Mouse (Mus musculus) left cerebral cortex, postnatal 14 days (tissue): ENCODE results near the gene Hoxa6. TPM values are rescaled to one million over a fixed set of nuclear protein-coding genes. Genes with fewer than 3 reads are reported as not detected.
A peak's percentile ranks its signal among the peaks of the same experiment; 100 is the strongest.

Experiments used
- DNase-seq, 2 experiments: peaks; one replicate each; pipeline ENCODE4 v3.0.0; 2021 to 2022; ENCODE audit warnings: low spot score in 2 of 2, mixed read lengths in 1 of 2
- intact Hi-C: fragments of 180-260 bp; cut with DNase I; formaldehyde crosslinking; loops from one replicate; pipeline ENCODE4 v1.15.1; 2025
- total RNA-seq, 2 experiments: library from RNA; stranded (reverse); gene quantifications; 2 replicates each; pipeline ENCODE4 v1.2.3; 2021

Gene Hoxa6
- total RNA-seq, 2 experiments from 2014 or later: not detected

GRCm38 (mm10) chr6:52229558-52230416 lies 21.3 kb upstream of the Hoxa6 start:
- no peak for DNase-seq
- intact Hi-C loops: loop anchor here (5.0 to 10.0 kb wide), 2 partner anchors 1047 to 1425 kb away; no protein-coding TSS in a partner anchor

- intact Hi-C loops: loop anchor here (10.0 kb wide), 1 partner anchor 1424 kb away; no protein-coding TSS in a partner anchor
- no peak for DNase-seq
Observed at GRCm38 (mm10) chr6:52228475-52229465, 20.2 kb upstream of the Hoxa6 start.

- no peak for DNase-seq
- intact Hi-C loops: loop anchor here (10.0 kb wide), 1 partner anchor 1423 kb away; no protein-coding TSS in a partner anchor
Observed at GRCm38 (mm10) chr6:52227470-52228222, 19.1 kb upstream of the Hoxa6 start.

GRCm38 (mm10) chr6:52226569-52227257 lies 18.2 kb upstream of the Hoxa6 start:
- DNase-seq: no peak
- intact Hi-C loops: loop anchor here (10.0 kb wide), 1 partner anchor 1422 kb away; no protein-coding TSS in a partner anchor

GRCm38 (mm10) chr6:52225612-52226568 lies 17.4 kb upstream of the Hoxa6 start:
- intact Hi-C loops: loop anchor here (10.0 kb wide), 1 partner anchor 1421 kb away; no protein-coding TSS in a partner anchor
- no peak for DNase-seq

- DNase-seq: no peak
- intact Hi-C loops: loop anchor here (5.0 to 10.0 kb wide), 3 partner anchors 353 to 1420 kb away; no protein-coding TSS in a partner anchor
Observed at GRCm38 (mm10) chr6:52224895-52225611, 16.5 kb upstream of the Hoxa6 start.

- intact Hi-C loops: loop anchor here (5.0 to 10.0 kb wide), 3 partner anchors 352 to 1419 kb away; no protein-coding TSS in a partner anchor
- no peak for DNase-seq
Observed at GRCm38 (mm10) chr6:52223939-52224760, 15.6 kb upstream of the Hoxa6 start.

GRCm38 (mm10) chr6:52222729-52223128 lies 14.2 kb upstream of the Hoxa6 start:
- no peak for DNase-seq
- intact Hi-C loops: loop anchor here (5.0 to 10.0 kb wide), 3 partner anchors 350 to 1418 kb away; no protein-coding TSS in a partner anchor

- no peak for DNase-seq
- intact Hi-C loops: loop anchor here (5.0 to 10.0 kb wide), 3 partner anchors 350 to 1417 kb away; no protein-coding TSS in a partner anchor
Observed at GRCm38 (mm10) chr6:52221993-52222685, 13.6 kb upstream of the Hoxa6 start.

- intact Hi-C loops: loop anchor here (5.0 to 10.0 kb wide), 3 partner anchors 349 to 1417 kb away; no protein-coding TSS in a partner anchor
- peak; percentile 70 to 84 for DNase-seq
Observed at GRCm38 (mm10) chr6:52221337-52221992, 12.9 kb upstream of the Hoxa6 start, which contains the start of gene Hoxa7. Gene Hoxa7, minus strand, starts transcription at chr6:52221854.

- intact Hi-C loops: loop anchor here (5.0 to 10.0 kb wide), 3 partner anchors 349 to 1416 kb away; no protein-coding TSS in a partner anchor
- DNase-seq: no peak
Observed at GRCm38 (mm10) chr6:52220865-52221310, 12.4 kb upstream of the Hoxa6 start.

GRCm38 (mm10) chr6:52220003-52220864 lies 11.7 kb upstream of the Hoxa6 start:
- no peak for DNase-seq
- intact Hi-C loops: loop anchor here (5.0 to 10.0 kb wide), 3 partner anchors 348 to 1415 kb away; no protein-coding TSS in a partner anchor
